Mouse (Mus musculus) liver, embryonic 14.5 days (tissue): Measurements from ENCODE around the gene Csdc2. TPM values are rescaled to one million over a fixed set of nuclear protein-coding genes. Genes with fewer than 3 reads are reported as not detected.

Experiments used
- ATAC-seq: fragments of 200-750 bp; cut with Nextera tagmentation; 2 replicates; pipeline ENCODE4 v1.8.0; 2017; ENCODE audit warnings: moderate number of reproducible peaks, mild to moderate bottlenecking, moderate library complexity; ENCODE audit not compliant: insufficient read depth
- DNase-seq, 3 experiments: peaks; one replicate each; pipeline ENCODE4 v3.0.0-alpha.2; 2012 to 2013; ENCODE audit warnings: low read depth in 3 of 3, low spot score in 3 of 3
- H3K27ac ChIP-seq: fragments of 300-500 bp; sonication (generic); 2 replicates; pipeline ENCODE4 v1.5.1; 2014; ENCODE audit warnings: moderate library complexity, mild to moderate bottlenecking, control low read depth, inconsistent platforms
- H3K27me3 ChIP-seq: fragments of 300-500 bp; sonication (generic); 2 replicates; pipeline ENCODE4 v1.6.1; 2014; ENCODE audit warnings: mild to moderate bottlenecking, low read length, moderate library complexity; ENCODE audit not compliant: control insufficient read depth, insufficient read depth
- H3K36me3 ChIP-seq: fragments of 300-500 bp; sonication (generic); replicated peaks from 2 replicates; pipeline ENCODE4 v1.6.1; 2014; ENCODE audit warnings: low read depth; ENCODE audit not compliant: control insufficient read depth, insufficient read depth
- H3K4me1 ChIP-seq, 2 experiments: fragments of 200-500 bp in 1 of 2; fragments of 300-500 bp in 1 of 2; sonication (generic) in 1 of 2; replicated peaks; 2 replicates each; pipeline ENCODE4 v1.6.1; 2012 to 2014; ENCODE audit warnings: antibody characterized with exemption in 1 of 2, inconsistent platforms in 1 of 2, low read length in 1 of 2; ENCODE audit not compliant: control insufficient read depth in 2 of 2, insufficient read depth in 2 of 2
- H3K4me2 ChIP-seq: fragments of 300-500 bp; sonication (generic); 2 replicates; pipeline ENCODE4 v1.6.1; 2014; ENCODE audit warnings: low read depth, mild to moderate bottlenecking, control low read depth, moderate library complexity
- H3K4me3 ChIP-seq, 2 experiments: fragments of 200-500 bp in 1 of 2; fragments of 300-500 bp in 1 of 2; sonication (generic) in 1 of 2; 2 replicates each; pipeline ENCODE4 v1.5.1; 2012 to 2014; ENCODE audit warnings: low read depth in 2 of 2, low read length in 2 of 2, mild to moderate bottlenecking in 2 of 2, control low read depth in 1 of 2, inconsistent platforms in 1 of 2, moderate library complexity in 1 of 2; ENCODE audit not compliant: insufficient read depth in 1 of 2
- H3K9ac ChIP-seq: fragments of 300-500 bp; sonication (generic); replicated peaks from 2 replicates; pipeline ENCODE4 v1.6.1; 2014; ENCODE audit warnings: mild to moderate bottlenecking, control low read depth, moderate library complexity
- H3K9me3 ChIP-seq: fragments of 300-500 bp; sonication (generic); 2 replicates; pipeline ENCODE4 v1.6.1; 2016; ENCODE audit warnings: low read length, mixed read lengths; ENCODE audit not compliant: control insufficient read depth
- CTCF ChIP-seq: IDR thresholded peaks from 2 replicates; pipeline ENCODE4 v1.5.1; 2016; ENCODE audit warnings: antibody characterized with exemption, low read depth, control low read depth
- EP300 ChIP-seq: IDR thresholded peaks from 2 replicates; pipeline ENCODE4 v1.6.1; 2016; ENCODE audit warnings: antibody characterized with exemption, low read depth
- WGBS: fragments of 180-500 bp; shearing (Covaris S2); extraction: QIAGEN DNeasy Blood & Tissue Kit; methylation state at CpG from one replicate; pipeline ENCODE4 v1.1.7; 2014; ENCODE audit not compliant: insufficient replicate concordance; 5-methylcytosine and 5-hydroxymethylcytosine counted together
- polyA plus RNA-seq, 2 experiments: library from polyadenylated mRNA; depleted of rRNA in 1 of 2; stranded (reverse) in 1 of 2; unstranded in 1 of 2; fragments of >200 nt; fragmentation: Nextera tagmentation in 1 of 2; extraction: Ambion mirVana in 1 of 2; gene quantifications; 2 replicates each; pipeline versions ENCODE4 v1.2.1 to v1.2.3; 2012 to 2014

Csdc2 gene
- polyA plus RNA-seq, 2 experiments, result 0.45 to 0.52 TPM

DNA sequence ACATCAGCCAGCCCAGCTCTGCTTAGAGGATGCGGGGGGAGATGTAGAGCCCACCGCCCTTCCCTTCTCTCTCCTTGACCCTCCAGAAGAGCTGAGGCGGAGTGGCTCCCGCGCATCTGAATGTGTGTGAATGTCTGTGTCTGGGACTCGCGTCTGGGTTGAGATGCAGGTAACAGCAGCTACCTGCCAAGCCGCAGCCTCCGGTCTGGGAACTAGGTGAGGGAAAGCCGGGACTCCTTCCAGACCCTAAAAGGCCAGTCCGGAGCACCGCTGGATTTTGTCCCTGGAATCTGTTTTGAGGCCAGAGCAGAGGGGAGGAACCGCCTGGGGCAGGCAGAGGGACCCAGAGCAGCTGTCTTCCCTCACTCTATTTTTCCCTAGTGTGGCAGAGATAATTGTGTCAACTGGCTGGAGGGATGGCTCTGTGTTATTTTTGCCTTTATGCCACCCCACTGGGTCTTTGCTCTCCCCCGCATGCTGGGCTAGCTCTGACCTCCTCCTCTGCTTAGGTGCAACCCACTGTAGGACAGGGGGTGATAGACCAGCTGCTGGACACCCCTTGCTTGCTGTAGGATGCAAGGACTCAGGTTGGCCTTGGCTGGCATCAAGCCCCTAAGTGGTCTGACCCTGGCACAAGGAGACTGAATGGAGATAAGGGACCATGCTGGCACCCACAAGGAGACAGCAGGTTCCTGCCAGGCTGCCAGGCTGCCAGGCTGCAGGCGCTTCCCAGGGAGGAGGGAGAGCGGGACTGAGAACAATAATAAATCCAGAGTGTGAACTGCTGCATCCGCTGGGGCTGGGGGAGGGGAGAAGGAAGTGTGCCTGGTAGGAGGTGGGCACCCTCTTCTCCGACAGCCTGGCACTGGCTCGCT lies 776 bp downstream of the Csdc2 start:
- ATAC-seq (no peak), DNase-seq (no peak)
- H3K36me3 ChIP-seq, result no peaks in the 10 kb centered on the region
- H3K9ac ChIP-seq, result no peak overlapping the region
- H3K4me3 ChIP-seq, result peak overlapping the region in 1 of 2 experiments; percentile 2; a peak in 2 of 4 replicates
- no peaks in the 10 kb centered on the region for H3K9me3 ChIP-seq
- WGBS, result 16% methylated on average over 19 of the region's 19 CpGs
- TF ChIP-seq CTCF (no peak), EP300 (no peak)
- H3K27ac ChIP-seq, result no peak overlapping the region
- H3K4me2 ChIP-seq, result peak overlapping the region; percentile 31
- peaks cover 0 to 11% of the 10 kb centered on the region in 2 experiments; a peak in 3 of 4 replicates for H3K4me1 ChIP-seq
- H3K27me3 ChIP-seq, result peaks cover 20% of the 10 kb centered on the region

DNA sequence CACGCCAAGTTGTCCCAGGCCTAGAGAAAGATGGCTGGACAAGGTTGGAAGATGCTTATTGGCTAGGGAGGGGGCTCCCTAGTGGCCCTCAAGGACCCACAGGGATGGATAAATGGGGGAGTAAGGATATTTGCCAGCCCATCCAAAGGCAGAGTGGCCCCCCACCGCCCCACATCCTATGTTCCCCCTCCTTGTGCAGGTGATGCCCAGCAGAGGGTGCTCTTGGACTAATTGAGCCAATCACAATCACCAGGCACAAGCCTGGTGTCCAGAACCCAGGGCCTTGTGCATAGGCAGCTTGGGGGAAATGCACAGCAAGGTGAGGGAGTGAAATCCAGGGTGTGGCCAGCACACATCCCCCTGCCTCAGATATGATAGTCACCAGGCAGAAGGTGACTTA lies 1.7 kb downstream of the Csdc2 start:
- H3K9ac ChIP-seq, result no peak overlapping the region
- H3K4me3 ChIP-seq, result no peak overlapping the region
- H3K27ac ChIP-seq, result no peak overlapping the region
- peaks cover 20% of the 10 kb centered on the region for H3K27me3 ChIP-seq
- TF ChIP-seq CTCF (peak; percentile 86), EP300 (no peak)
- ATAC-seq (no peak), DNase-seq (no peak)
- peaks cover 0 to 10% of the 10 kb centered on the region in 2 experiments; a peak in 3 of 4 replicates for H3K4me1 ChIP-seq
- H3K4me2 ChIP-seq, result no peak overlapping the region
- no peaks in the 10 kb centered on the region for H3K9me3 ChIP-seq
- WGBS, result 42% methylated on average over 2 of the region's 2 CpGs
- no peaks in the 10 kb centered on the region for H3K36me3 ChIP-seq

DNA sequence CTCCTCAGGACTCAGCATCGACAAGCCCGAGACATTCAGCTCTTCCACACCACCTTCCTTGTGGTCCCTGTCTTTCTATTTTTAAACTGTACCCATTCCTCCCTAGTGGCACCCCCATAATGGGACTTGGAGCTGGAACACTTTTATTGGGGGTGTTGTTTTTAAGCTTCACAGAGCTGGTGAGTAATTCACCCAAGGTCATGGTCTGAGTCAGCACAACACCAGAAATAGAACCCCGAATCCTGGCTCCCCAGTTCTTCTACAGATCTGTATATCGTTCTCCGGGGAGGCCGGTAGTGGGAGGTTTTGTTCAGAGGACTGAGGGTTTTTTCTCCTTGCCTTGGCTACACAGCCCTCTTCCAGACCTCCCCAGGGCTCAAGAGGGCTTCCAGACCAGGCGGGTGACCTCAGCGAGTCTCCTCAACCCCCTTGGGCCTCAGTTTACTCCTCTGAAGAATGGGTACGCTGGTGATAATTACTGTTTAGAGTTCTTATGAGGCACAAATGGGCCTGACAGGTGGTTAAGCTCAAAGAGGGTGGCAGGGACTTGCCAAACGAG lies 2.7 kb downstream of the Csdc2 start:
- no peak for DNase-seq
- Histone ChIP-seq H3K36me3 (no peaks in the 10 kb centered on the region), H3K9ac (no peak overlapping the region), H3K27ac (no peak overlapping the region), H3K4me2 (no peak overlapping the region), H3K4me3 (no peak overlapping the region), H3K9me3 (no peaks in the 10 kb centered on the region), H3K4me1 (peaks cover 0 to 10% of the 10 kb centered on the region in 2 experiments; a peak in 3 of 4 replicates), H3K27me3 (peaks cover 20% of the 10 kb centered on the region)
- WGBS, result 80% methylated on average over 10 of the region's 10 CpGs
- TF ChIP-seq EP300, result no peak
- no peak for TF ChIP-seq CTCF
- ATAC-seq, result no peak

DNA sequence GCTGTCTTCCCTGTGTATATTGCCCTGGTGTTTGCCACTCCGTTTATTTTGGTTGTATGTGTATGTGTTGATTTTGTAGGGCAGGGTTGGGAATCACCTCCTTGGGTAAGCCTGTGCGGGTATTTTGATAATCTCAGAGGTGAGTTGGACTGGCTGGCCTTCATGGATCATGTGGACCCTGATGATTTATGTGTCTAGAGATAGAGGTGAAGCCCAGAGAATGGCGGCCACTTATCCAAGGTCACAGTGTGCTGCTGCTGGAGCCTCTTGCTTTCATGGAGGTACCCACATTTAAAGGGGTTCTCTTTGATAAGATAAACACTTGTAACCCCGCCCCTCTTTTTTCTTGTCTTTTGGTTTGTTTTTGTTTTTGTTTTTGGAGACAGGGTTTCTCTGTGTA lies 3.2 kb downstream of the Csdc2 start:
- Histone ChIP-seq H3K4me3 (no peak overlapping the region), H3K36me3 (no peaks in the 10 kb centered on the region), H3K9ac (no peak overlapping the region), H3K4me2 (no peak overlapping the region), H3K27ac (no peak overlapping the region), H3K9me3 (no peaks in the 10 kb centered on the region), H3K4me1 (peaks cover 0 to 10% of the 10 kb centered on the region in 2 experiments; a peak in 3 of 4 replicates), H3K27me3 (peaks cover 20% of the 10 kb centered on the region)
- ATAC-seq, result peak; percentile 71
- no peak for TF ChIP-seq CTCF
- 0 out of 2 replicates have a peak, but pooled peaks have one; percentile 29 for TF ChIP-seq EP300
- WGBS, result 35% methylated on average over 4 of the region's 4 CpGs
- peak in 1 of 3 experiments; percentile 16 for DNase-seq

DNA sequence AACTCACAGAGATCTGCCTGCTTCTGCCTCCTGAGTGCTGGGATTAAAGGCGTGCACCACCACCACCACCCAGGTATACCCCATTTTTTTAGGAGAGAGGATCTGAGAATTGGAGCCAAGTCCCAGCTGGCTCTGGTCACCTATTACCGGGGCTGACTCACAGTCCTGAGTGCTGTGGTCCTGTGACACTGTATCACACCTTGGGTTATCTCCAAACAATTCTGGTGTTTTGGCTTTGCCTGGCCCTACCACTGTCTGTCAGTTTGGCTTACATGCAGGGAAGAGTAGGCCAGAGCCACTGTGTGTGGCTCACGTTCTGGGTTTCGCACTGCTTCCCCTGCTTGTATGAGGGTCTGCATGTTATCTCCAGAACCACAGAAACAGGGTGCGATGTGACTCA lies 3.7 kb downstream of the Csdc2 start:
- peaks cover 0 to 10% of the 10 kb centered on the region in 2 experiments; a peak in 3 of 4 replicates for H3K4me1 ChIP-seq
- no peaks in the 10 kb centered on the region for H3K36me3 ChIP-seq
- H3K27ac ChIP-seq, result no peak overlapping the region
- ATAC-seq (no peak), DNase-seq (no peak)
- no peak overlapping the region for H3K9ac ChIP-seq
- no peaks in the 10 kb centered on the region for H3K9me3 ChIP-seq
- no peak overlapping the region for H3K4me3 ChIP-seq
- 72% methylated on average over 5 of the region's 5 CpGs for WGBS
- H3K27me3 ChIP-seq, result peaks cover 20% of the 10 kb centered on the region
- no peak overlapping the region for H3K4me2 ChIP-seq
- TF ChIP-seq CTCF (no peak), EP300 (no peak)
